Mouse (Mus musculus) MEL (cell line): Measurements from ENCODE around the gene Atp5h. TPM values are rescaled to one million over a fixed set of nuclear protein-coding genes. Genes with fewer than 3 reads are reported as not detected.

Experiments
- DNase-seq: peaks from one replicate; pipeline ENCODE4 v3.0.0; 2011; ENCODE audit warnings: low read depth, low spot score
- H3K27ac ChIP-seq: 2 replicates; pipeline ENCODE4 v1.5.1; 2012; ENCODE audit warnings: low read depth, mild to moderate bottlenecking, control low read depth, low read length, moderate library complexity; ENCODE audit not compliant: control insufficient read depth
- H3K27me3 ChIP-seq, 2 experiments: fragments of 150-350 bp in 1 of 2; sonication (generic) in 1 of 2; 2 replicates each; pipeline ENCODE4 v1.6.1; 2012; ENCODE audit warnings: low read length in 2 of 2, mild to moderate bottlenecking in 2 of 2, improper control_type of control experiment in 1 of 2, moderate library complexity in 1 of 2; ENCODE audit not compliant: insufficient read depth in 2 of 2, control insufficient read depth in 1 of 2
- H3K36me3 ChIP-seq, 2 experiments: 2 replicates each; pipeline ENCODE4 v1.6.1; 2012 to 2014; ENCODE audit warnings: low read length in 2 of 2, improper control_type of control experiment in 1 of 2, inconsistent platforms in 1 of 2, mild to moderate bottlenecking in 1 of 2; ENCODE audit not compliant: insufficient read depth in 2 of 2, control insufficient read depth in 1 of 2
- H3K4me1 ChIP-seq, 2 experiments: fragments of 150-350 bp in 1 of 2; sonication (generic) in 1 of 2; 2 replicates each; pipeline ENCODE4 v1.6.1; 2012; ENCODE audit warnings: low read length in 2 of 2, improper control_type of control experiment in 1 of 2, mild to moderate bottlenecking in 1 of 2; ENCODE audit not compliant: insufficient read depth in 2 of 2, control insufficient read depth in 1 of 2
- H3K4me3 ChIP-seq, 2 experiments: fragments of 150-350 bp in 1 of 2; sonication (generic) in 1 of 2; 2 replicates each; pipeline ENCODE4 v1.5.1; 2012; ENCODE audit warnings: low read depth in 2 of 2, low read length in 2 of 2, mild to moderate bottlenecking in 2 of 2, moderate library complexity in 2 of 2, control low read depth in 1 of 2, improper control_type of control experiment in 1 of 2; ENCODE audit not compliant: control insufficient read depth in 1 of 2, insufficient read depth in 1 of 2
- H3K79me2 ChIP-seq: 2 replicates; pipeline ENCODE4 v1.6.1; 2012; ENCODE audit warnings: mild to moderate bottlenecking, low read length, moderate library complexity; ENCODE audit not compliant: control insufficient read depth, poor library complexity, insufficient read depth
- H3K9ac ChIP-seq: 2 replicates; pipeline ENCODE4 v1.6.1; 2012; ENCODE audit warnings: low read depth, mild to moderate bottlenecking, control low read depth, low read length, moderate library complexity; ENCODE audit not compliant: control insufficient read depth, poor library complexity, severe bottlenecking
- H3K9me3 ChIP-seq: fragments of 150-350 bp; sonication (generic); replicated peaks from 2 replicates; pipeline ENCODE4 v1.6.1; 2012; ENCODE audit warnings: mild to moderate bottlenecking, low read length, improper control_type of control experiment, moderate library complexity; ENCODE audit not compliant: insufficient read depth
- CTCF ChIP-seq, 3 experiments: IDR thresholded peaks in 2 of 3; conservative IDR thresholded peaks in 1 of 3; 2 replicates each; pipeline ENCODE4 v1.5.1; 2011 to 2012; ENCODE audit warnings: low read length in 3 of 3, low read depth in 2 of 3, mild to moderate bottlenecking in 2 of 3, improper control_type of control experiment in 1 of 3, inconsistent platforms in 1 of 3, mixed read lengths in 1 of 3, moderate library complexity in 1 of 3; ENCODE audit not compliant: control insufficient read depth in 1 of 3, insufficient read depth in 1 of 3, poor library complexity in 1 of 3, severe bottlenecking in 1 of 3
- E2F4 ChIP-seq: IDR thresholded peaks from 2 replicates; pipeline ENCODE4 v1.6.1; 2011; ENCODE audit warnings: low read depth, low read length, improper control_type of control experiment, borderline replicate concordance
- ELF1 ChIP-seq: IDR thresholded peaks from 2 replicates; pipeline ENCODE4 v1.6.1; 2014; ENCODE audit warnings: low read depth, mild to moderate bottlenecking, inconsistent platforms, low read length, improper control_type of control experiment, moderate library complexity
- ETS1 ChIP-seq: IDR thresholded peaks from 2 replicates; pipeline ENCODE4 v1.6.1; 2012; ENCODE audit warnings: low read depth, mild to moderate bottlenecking, inconsistent platforms, low read length, improper control_type of control experiment, moderate library complexity
- GABPA ChIP-seq: IDR thresholded peaks from 2 replicates; pipeline ENCODE4 v1.6.1; 2012; ENCODE audit warnings: low read depth, mild to moderate bottlenecking, inconsistent platforms, low read length, improper control_type of control experiment, moderate library complexity
- GATA1 ChIP-seq: IDR thresholded peaks from 2 replicates; pipeline ENCODE4 v1.6.1; 2011; ENCODE audit warnings: low read depth, low read length, improper control_type of control experiment
- HCFC1 ChIP-seq: IDR thresholded peaks from 2 replicates; pipeline ENCODE4 v1.6.1; 2012; ENCODE audit warnings: low read depth, mild to moderate bottlenecking, inconsistent platforms, low read length, improper control_type of control experiment, moderate library complexity
- KAT2A ChIP-seq: conservative IDR thresholded peaks from 2 replicates; pipeline ENCODE4 v1.6.1; 2012; ENCODE audit warnings: low read depth, low read length, improper control_type of control experiment, inconsistent platforms
- MYC ChIP-seq: IDR thresholded peaks from 2 replicates; pipeline ENCODE4 v1.6.1; 2011; ENCODE audit warnings: low read depth, mild to moderate bottlenecking, low read length, improper control_type of control experiment, moderate library complexity
- NRF1 ChIP-seq: IDR thresholded peaks from 2 replicates; pipeline ENCODE4 v1.6.1; 2014; ENCODE audit warnings: low read depth, mild to moderate bottlenecking, inconsistent platforms, low read length, improper control_type of control experiment, moderate library complexity; ENCODE audit not compliant: poor library complexity, insufficient read depth, severe bottlenecking
- POLR2AphosphoS2 ChIP-seq: IDR thresholded peaks from 2 replicates; pipeline ENCODE4 v1.6.1; 2011; ENCODE audit warnings: low read length, improper control_type of control experiment
- POLR2AphosphoS5 ChIP-seq: IDR thresholded peaks from 2 replicates; pipeline ENCODE4 v1.6.1; 2012; ENCODE audit warnings: low read depth, borderline replicate concordance, mild to moderate bottlenecking, inconsistent platforms, low read length, moderate library complexity, mixed read lengths
- RCOR1 ChIP-seq: IDR thresholded peaks from 2 replicates; pipeline ENCODE4 v1.6.1; 2012; ENCODE audit warnings: low read depth, mild to moderate bottlenecking, inconsistent platforms, low read length, improper control_type of control experiment
- SMC3 ChIP-seq: IDR thresholded peaks from 2 replicates; pipeline ENCODE4 v1.6.1; 2011; ENCODE audit warnings: low read depth, low read length, improper control_type of control experiment
- TBP ChIP-seq: IDR thresholded peaks from 2 replicates; pipeline ENCODE4 v1.8.0; 2011; ENCODE audit warnings: low read depth, low read length, improper control_type of control experiment
- UBTF ChIP-seq: IDR thresholded peaks from 2 replicates; pipeline ENCODE4 v1.6.1; 2012; ENCODE audit warnings: low read depth, mild to moderate bottlenecking, inconsistent platforms, low read length, improper control_type of control experiment, moderate library complexity, borderline replicate concordance; ENCODE audit not compliant: insufficient read depth
- USF1 ChIP-seq: IDR thresholded peaks from 2 replicates; pipeline ENCODE4 v1.6.1; 2014; ENCODE audit warnings: low read depth, mild to moderate bottlenecking, inconsistent platforms, low read length, improper control_type of control experiment, moderate library complexity
- USF2 ChIP-seq, 2 experiments: IDR thresholded peaks; 2 replicates each; pipeline ENCODE4 v1.6.1; 2011 to 2012; ENCODE audit warnings: improper control_type of control experiment in 2 of 2, low read length in 2 of 2, borderline replicate concordance in 1 of 2, inconsistent platforms in 1 of 2, low read depth in 1 of 2, mild to moderate bottlenecking in 1 of 2; ENCODE audit not compliant: insufficient read depth in 1 of 2
- ZC3H11A ChIP-seq: IDR thresholded peaks from 2 replicates; pipeline ENCODE4 v1.6.1; 2012; ENCODE audit warnings: low read depth, mild to moderate bottlenecking, inconsistent platforms, low read length, improper control_type of control experiment
- ZKSCAN1 ChIP-seq: IDR thresholded peaks from 2 replicates; pipeline ENCODE4 v1.6.1; 2012; ENCODE audit warnings: low read depth, mild to moderate bottlenecking, inconsistent platforms, low read length, improper control_type of control experiment, moderate library complexity
- ZMIZ1 ChIP-seq: IDR thresholded peaks from 2 replicates; pipeline ENCODE4 v1.6.1; 2012; ENCODE audit warnings: low read depth, mild to moderate bottlenecking, inconsistent platforms, low read length, improper control_type of control experiment, moderate library complexity
- polyA plus RNA-seq, 2 experiments: library from polyadenylated mRNA; stranded (reverse) in 1 of 2; unstranded in 1 of 2; fragments of >175 nt in 1 of 2; fragments of >200 nt in 1 of 2; gene quantifications; 2 replicates each; pipeline versions ENCODE4 v1.2.1 to v1.2.4; 2012; ENCODE audit warnings: low replicate concordance in 2 of 2, low read depth in 1 of 2; ENCODE audit not compliant: insufficient read length in 2 of 2, insufficient read depth in 1 of 2, missing spikeins in 1 of 2
- total RNA-seq: library from RNA; depleted of rRNA; stranded (reverse); fragments of 300-350 nt; gene quantifications from 2 replicates; pipeline ENCODE4 v1.2.3, GENCODE M21; 2012

Gene Atp5h
- total and polyA plus RNA-seq, 3 experiments: 525 to 1,715 (median 706) TPM

GRCm38 (mm10) chr11:115424666-115425065, 4.9 kb upstream of the Atp5h start:
- H3K79me2 ChIP-seq: peaks cover 12% of the 10 kb centered on the region
- peaks cover 0 to 4% of the 10 kb centered on the region in 2 experiments; a peak in 3 of 4 replicates for H3K4me1 ChIP-seq
- H3K27ac ChIP-seq: no peak overlapping the region
- H3K4me3 ChIP-seq: no peak overlapping the region
- H3K9ac ChIP-seq: no peak overlapping the region
- peaks cover 0 to 6% of the 10 kb centered on the region in 2 experiments for H3K36me3 ChIP-seq
- DNase-seq: no peak
- H3K27me3 ChIP-seq: no peaks in the 10 kb centered on the region
- TF ChIP-seq ZC3H11A (no peak), CTCF (IDR thresholded peaks at IDR 0.05 in 2 of 3, conservative IDR thresholded peaks at IDR 0.05 in 1 of 3; ENCODE audit: control insufficient read depth in 1 of 3, insufficient read depth in 1 of 3, low read depth in 2 of 3, low read length in 3 of 3, poor library complexity in 1 of 3, severe bottlenecking in 1 of 3) (no peak), ELF1 (no peak), ZKSCAN1 (no peak), RCOR1 (no peak), UBTF (no peak), HCFC1 (no peak), GATA1 (no peak), MYC (no peak), USF1 (no peak), USF2 (IDR thresholded peaks at IDR 0.05; ENCODE audit: borderline replicate concordance in 1 of 2, insufficient read depth in 1 of 2, low read depth in 1 of 2, low read length in 2 of 2) (no peak), POLR2AphosphoS5 (no peak), ZMIZ1 (no peak), GABPA (no peak), TBP (no peak)
- H3K9me3 ChIP-seq: no peaks in the 10 kb centered on the region

GRCm38 (mm10) chr11:115423091-115423490, 3.3 kb upstream of the Atp5h start:
- TF ChIP-seq SMC3 (no peak), E2F4 (no peak), USF2 (IDR thresholded peaks at IDR 0.05; ENCODE audit: borderline replicate concordance in 1 of 2, insufficient read depth in 1 of 2, low read depth in 1 of 2, low read length in 2 of 2) (no peak), POLR2AphosphoS5 (no peak), KAT2A (no peak), UBTF (no peak), TBP (no peak), NRF1 (no peak), ELF1 (no peak), GABPA (no peak), GATA1 (no peak), POLR2AphosphoS2 (no peak), ZC3H11A (no peak), ETS1 (no peak)
- Histone ChIP-seq H3K79me2 (peaks cover 27% of the 10 kb centered on the region), H3K27ac (no peak overlapping the region), H3K4me3 (no peak overlapping the region), H3K9ac (no peak overlapping the region), H3K36me3 (peaks cover 0 to 13% of the 10 kb centered on the region in 2 experiments; a peak in 2 of 4 replicates), H3K27me3 (no peaks in the 10 kb centered on the region), H3K9me3 (no peaks in the 10 kb centered on the region), H3K4me1 (peaks cover 0 to 13% of the 10 kb centered on the region in 2 experiments; a peak in 3 of 4 replicates)
- no peak for DNase-seq
